In the genomic region with DNA sequence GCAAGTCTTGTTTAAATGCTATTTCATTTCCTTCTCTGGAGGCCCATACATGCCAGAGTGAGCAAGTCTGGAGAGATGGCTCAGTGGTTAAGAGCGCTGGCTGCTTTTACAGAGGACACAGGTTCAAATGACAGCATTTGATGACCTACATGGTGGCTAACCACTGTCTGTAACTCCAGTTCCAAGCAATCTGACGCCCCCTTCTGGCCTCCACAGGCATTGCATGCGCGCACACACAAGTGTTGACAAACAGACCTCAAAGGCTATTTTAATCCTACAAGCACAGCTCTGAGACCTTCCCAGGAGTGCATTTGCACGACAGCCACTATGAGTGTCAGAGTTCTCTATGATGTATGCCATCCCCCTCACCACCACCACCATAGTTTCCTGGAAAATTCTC, we compare ENCODE assay signal across 10 mouse cellular contexts.
DNase-seq lines count a peak whose midpoint lies in the region; ATAC-seq and TF ChIP-seq lines count a peak whose summit lies in the region.
"Had no signal": no experiment of that assay in that cellular context is flagged by ENCODE, and none has a peak within 500 bp of the region (broad histone marks: within the 10 kb centered on the region; RNA-seq: fewer than 3 reads in every experiment).

No protein-coding gene starts in this region.

- peak; percentile 64 for ATAC-seq in CD4-positive, CD25-positive, alpha-beta regulatory T cell, adult 4 months

- intact Hi-C loops in gastrocnemius, postnatal 36 days (cut with DNase I), result no loop called here

- H3K4me3 ChIP-seq in small intestine, adult 2 months (ENCODE audit: low read depth, low read length), result no peak overlapping the region
- H3K4me3 ChIP-seq: heart, embryonic 13.5 days had no signal

- no peak overlapping the region for H3K27ac ChIP-seq in small intestine, adult 2 months (ENCODE audit: insufficient read depth, low read depth, low read length)
- H3K27ac ChIP-seq: heart, embryonic 13.5 days had no signal

- 70% methylated on average over 5 of the region's 5 CpGs for WGBS in small intestine, adult 2 months

- no peaks in the 10 kb centered on the region for H3K27me3 ChIP-seq in small intestine, adult 2 months (ENCODE audit: control insufficient read depth, insufficient read depth, low read length)
- H3K27me3 ChIP-seq: heart, embryonic 13.5 days had no signal

- no peaks in the 10 kb centered on the region for H3K36me3 ChIP-seq in small intestine, adult 2 months (ENCODE audit: control insufficient read depth, insufficient read depth, low read length)
- H3K36me3 ChIP-seq: heart, embryonic 13.5 days had no signal

- no peaks in the 10 kb centered on the region for H3K4me1 ChIP-seq in small intestine, adult 2 months (ENCODE audit: control insufficient read depth, insufficient read depth, insufficient read length, low read length)
- H3K4me1 ChIP-seq: heart, embryonic 13.5 days had no signal

- peak; percentile 10 for DNase-seq in heart, postnatal 4 days
- no peak for DNase-seq in heart, adult 18-20 months
- DNase-seq in c-Kit-positive CD71-positive TER-119-positive erythroid progenitor cells, embryonic 14.5 days (ENCODE audit: low spot score), result peak; percentile 11
- DNase-seq in Muller cell, postnatal 12 days (ENCODE audit: inconsistent ontology term), result no peak
- no peak for DNase-seq in gastrocnemius, postnatal 36 days
- no peak for DNase-seq in right cerebral cortex, postnatal 10 days (ENCODE audit: low spot score in 2 of 2)
- DNase-seq: adrenal gland, adult 2 months had no signal

- peak; percentile 12; the same call in 1 of the 2 replicates for TF ChIP-seq CTCF in small intestine, adult 2 months (IDR thresholded peaks at IDR 0.05; ENCODE audit: extremely low read depth, insufficient read length, insufficient replicate concordance, low read depth, low read length)

- TF ChIP-seq POLR2A in small intestine, adult 2 months (IDR thresholded peaks at IDR 0.05; ENCODE audit: low read depth, low read length), result no peak

Comparison
In these comparisons a context has a peak if more than half of its experiments do, and no peak if none do; other contexts are left out.
1. DNase-seq: peak in heart, postnatal 4 days (single experiment) and c-Kit-positive CD71-positive TER-119-positive erythroid progenitor cells, embryonic 14.5 days (single experiment); none in heart, adult 18-20 months (0 of 2), Muller cell, postnatal 12 days (single experiment), gastrocnemius, postnatal 36 days (0 of 2) and right cerebral cortex, postnatal 10 days (0 of 2).